Mouse (Mus musculus): ENCODE measurements at regions not wholly inside any gene's neighbourhood (a gene's known extent, or its start where the extent isn't known, plus 50 kb on each side); places are given as distances from the start of the nearest gene placed in this dataset.

DNA sequence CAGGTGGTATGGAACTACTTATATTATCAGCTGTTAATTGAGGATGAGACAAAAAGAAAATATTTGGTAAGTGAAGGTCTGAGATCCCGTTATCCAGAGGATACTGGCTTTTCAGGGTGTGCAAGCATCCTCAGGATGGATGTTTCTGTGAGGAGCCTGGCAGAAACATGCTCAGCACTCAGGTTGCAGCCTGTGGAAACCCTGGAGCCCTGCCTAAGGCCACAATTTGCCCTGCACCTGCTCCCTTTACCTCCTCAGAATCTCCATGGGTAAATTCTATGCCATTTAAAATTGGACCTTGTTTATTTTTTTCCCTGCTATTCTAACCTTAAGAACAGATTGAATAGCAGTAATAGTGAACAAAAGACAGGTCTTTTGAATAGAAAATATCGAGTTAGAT, 201.3 kb downstream of the Drd1 start:
- Histone ChIP-seq H3K36me3 (ENCODE audit: control insufficient read depth, insufficient read depth, low read length) (no peaks in the 10 kb centered on the region), H3K4me1 (ENCODE audit: control insufficient read depth, insufficient read depth, low read length) (no peaks in the 10 kb centered on the region), H3K9me3 (ENCODE audit: control insufficient read depth, low read length) (no peaks in the 10 kb centered on the region), H3K27ac (replicated peaks; ENCODE audit: low read depth, low read length) (no peak overlapping the region), H3K9ac (ENCODE audit: low read length) (no peak overlapping the region), H3K4me3 (ENCODE audit: low read depth, low read length) (no peak overlapping the region), H3K4me2 (ENCODE audit: low read depth, severe bottlenecking) (no peak overlapping the region), H3K27me3 (ENCODE audit: control insufficient read depth, insufficient read depth, low read length) (no peaks in the 10 kb centered on the region)
- DNase-seq (ENCODE audit: low spot score) (no peak), ATAC-seq (ENCODE audit: insufficient number of reproducible peaks, low FRiP score, low TSS enrichment, low read depth) (no peak)
- 76% methylated on average over 2 of the region's 2 CpGs for WGBS

DNA sequence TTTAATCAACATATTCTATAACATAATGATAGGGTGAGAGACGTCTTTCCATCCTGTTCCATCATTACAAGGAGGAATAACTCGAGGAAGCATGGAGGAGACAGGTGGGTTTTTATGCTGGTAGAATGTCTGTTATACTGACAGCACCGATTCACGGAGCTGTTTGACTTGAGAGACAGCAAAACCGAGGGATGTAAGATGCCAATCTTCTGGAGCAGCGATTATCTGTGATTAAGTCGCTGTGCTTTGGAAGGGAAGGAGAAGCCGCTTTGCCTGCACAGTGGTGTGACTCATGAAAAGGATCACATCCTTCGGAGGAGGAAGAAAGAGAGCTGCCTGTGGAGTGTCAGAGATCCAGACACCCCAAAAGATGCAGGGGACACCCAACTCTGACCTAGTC, 205.4 kb downstream of the Drd1 start:
- H3K9me3 ChIP-seq (ENCODE audit: control insufficient read depth, low read length): no peaks in the 10 kb centered on the region
- no peak for ATAC-seq (ENCODE audit: insufficient number of reproducible peaks, low FRiP score, low TSS enrichment, low read depth)
- no peak overlapping the region for H3K4me3 ChIP-seq (ENCODE audit: low read depth, low read length)
- no peak overlapping the region for H3K4me2 ChIP-seq (ENCODE audit: low read depth, severe bottlenecking)
- DNase-seq (ENCODE audit: low spot score): no peak
- no peaks in the 10 kb centered on the region for H3K36me3 ChIP-seq (ENCODE audit: control insufficient read depth, insufficient read depth, low read length)
- no peak overlapping the region for H3K27ac ChIP-seq (replicated peaks; ENCODE audit: low read depth, low read length)
- 87% methylated on average over 9 of the region's 9 CpGs for WGBS
- H3K9ac ChIP-seq (ENCODE audit: low read length): no peak overlapping the region
- no peaks in the 10 kb centered on the region for H3K4me1 ChIP-seq (ENCODE audit: control insufficient read depth, insufficient read depth, low read length)
- H3K27me3 ChIP-seq (ENCODE audit: control insufficient read depth, insufficient read depth, low read length): no peaks in the 10 kb centered on the region

DNA sequence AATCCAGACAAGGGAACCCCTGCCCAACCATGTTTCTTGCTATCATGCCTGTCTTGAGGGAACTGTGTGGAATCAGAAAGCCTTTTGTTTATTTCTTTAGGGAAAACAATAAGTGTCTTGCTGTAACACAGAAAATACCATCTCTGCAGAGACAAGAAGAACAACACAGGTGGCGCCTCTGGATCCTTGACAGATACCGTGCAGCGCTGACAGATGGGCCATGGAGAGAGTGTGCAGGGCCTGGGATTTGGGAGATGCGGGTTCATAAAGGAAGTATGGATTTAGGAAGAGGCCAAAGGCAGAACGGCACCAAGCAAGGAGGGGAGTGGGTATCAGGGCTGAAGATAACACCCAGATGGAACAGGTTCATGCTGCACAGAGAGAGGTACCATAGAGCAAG, 209.3 kb downstream of the Drd1 start:
- Histone ChIP-seq H3K27ac (replicated peaks; ENCODE audit: low read depth, low read length) (no peak overlapping the region), H3K4me2 (ENCODE audit: low read depth, severe bottlenecking) (no peak overlapping the region), H3K36me3 (ENCODE audit: control insufficient read depth, insufficient read depth, low read length) (no peaks in the 10 kb centered on the region), H3K9ac (ENCODE audit: low read length) (no peak overlapping the region), H3K27me3 (ENCODE audit: control insufficient read depth, insufficient read depth, low read length) (no peaks in the 10 kb centered on the region), H3K4me1 (ENCODE audit: control insufficient read depth, insufficient read depth, low read length) (no peaks in the 10 kb centered on the region), H3K4me3 (ENCODE audit: low read depth, low read length) (no peak overlapping the region), H3K9me3 (ENCODE audit: control insufficient read depth, low read length) (no peaks in the 10 kb centered on the region)
- DNase-seq (ENCODE audit: low spot score) (no peak), ATAC-seq (ENCODE audit: insufficient number of reproducible peaks, low FRiP score, low TSS enrichment, low read depth) (no peak)
- WGBS: 86% methylated on average over 5 of the region's 5 CpGs

DNA sequence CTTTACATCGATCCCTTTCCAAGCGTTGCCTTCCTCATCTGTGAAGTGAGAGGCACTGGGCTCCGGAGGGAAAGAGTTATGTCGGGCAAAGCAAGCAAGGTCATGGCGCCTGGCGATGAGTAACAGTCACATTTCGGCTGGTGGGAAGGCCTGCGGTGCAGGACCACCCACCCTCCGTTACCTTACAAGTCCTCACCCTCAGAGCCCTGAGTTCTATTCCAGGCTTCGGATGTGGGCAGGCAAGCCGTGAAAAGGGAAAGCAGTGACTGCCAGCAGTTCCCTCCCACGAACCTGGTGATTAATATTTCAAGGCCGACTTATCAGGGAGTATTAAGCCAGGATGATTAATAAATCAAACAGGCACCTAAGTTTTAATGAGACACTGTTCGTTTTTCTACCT, 209.7 kb downstream of the Drd1 start:
- 87% methylated on average over 14 of the region's 14 CpGs for WGBS
- ATAC-seq (ENCODE audit: insufficient number of reproducible peaks, low FRiP score, low TSS enrichment, low read depth): no peak
- Histone ChIP-seq H3K9ac (ENCODE audit: low read length) (no peak overlapping the region), H3K27ac (replicated peaks; ENCODE audit: low read depth, low read length) (no peak overlapping the region), H3K36me3 (ENCODE audit: control insufficient read depth, insufficient read depth, low read length) (no peaks in the 10 kb centered on the region), H3K4me2 (ENCODE audit: low read depth, severe bottlenecking) (no peak overlapping the region), H3K4me1 (ENCODE audit: control insufficient read depth, insufficient read depth, low read length) (no peaks in the 10 kb centered on the region), H3K4me3 (ENCODE audit: low read depth, low read length) (no peak overlapping the region), H3K9me3 (ENCODE audit: control insufficient read depth, low read length) (no peaks in the 10 kb centered on the region), H3K27me3 (ENCODE audit: control insufficient read depth, insufficient read depth, low read length) (no peaks in the 10 kb centered on the region)
- no peak for DNase-seq (ENCODE audit: low spot score)

DNA sequence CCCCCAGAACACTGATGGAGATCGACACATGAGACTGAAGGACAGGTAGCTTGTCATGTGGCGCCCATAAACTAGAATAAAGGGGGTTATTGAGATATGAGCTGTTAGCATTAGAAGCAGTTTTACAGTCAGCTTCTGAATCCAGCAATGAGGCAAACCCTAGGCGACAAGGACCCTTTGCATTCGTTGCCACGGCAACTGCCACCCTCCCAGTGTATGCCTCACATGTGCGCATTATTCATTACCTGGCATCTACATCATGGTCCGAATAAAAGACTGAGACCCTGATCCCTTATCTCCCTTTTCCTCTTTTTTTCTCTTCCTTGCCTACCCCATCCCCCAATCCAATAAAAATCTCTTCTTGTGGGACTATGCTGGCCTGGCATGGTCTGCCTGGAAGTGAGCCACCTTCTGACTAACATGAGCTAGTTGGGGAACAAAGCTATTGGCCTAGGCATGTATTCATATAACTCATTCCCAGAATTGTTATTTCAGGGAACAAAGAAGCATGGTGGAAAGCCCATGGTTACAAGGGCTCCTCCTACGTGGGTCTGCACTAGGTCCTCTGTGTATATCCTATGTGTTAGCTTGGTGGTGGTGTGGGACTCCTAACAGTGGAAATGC, 229.4 kb downstream of the Drd1 start:
- Histone ChIP-seq H3K9me3 (ENCODE audit: control insufficient read depth, low read length) (no peaks in the 10 kb centered on the region), H3K4me3 (ENCODE audit: low read depth, low read length) (no peak overlapping the region), H3K36me3 (ENCODE audit: control insufficient read depth, insufficient read depth, low read length) (no peaks in the 10 kb centered on the region), H3K4me1 (ENCODE audit: control insufficient read depth, insufficient read depth, low read length) (no peaks in the 10 kb centered on the region), H3K4me2 (ENCODE audit: low read depth, severe bottlenecking) (no peak overlapping the region), H3K27ac (replicated peaks; ENCODE audit: low read depth, low read length) (no peak overlapping the region), H3K27me3 (ENCODE audit: control insufficient read depth, insufficient read depth, low read length) (no peaks in the 10 kb centered on the region), H3K9ac (ENCODE audit: low read length) (no peak overlapping the region)
- no peak for ATAC-seq (ENCODE audit: insufficient number of reproducible peaks, low FRiP score, low TSS enrichment, low read depth)
- DNase-seq (ENCODE audit: low spot score): no peak
- 71% methylated on average over 8 of the region's 8 CpGs for WGBS

DNA sequence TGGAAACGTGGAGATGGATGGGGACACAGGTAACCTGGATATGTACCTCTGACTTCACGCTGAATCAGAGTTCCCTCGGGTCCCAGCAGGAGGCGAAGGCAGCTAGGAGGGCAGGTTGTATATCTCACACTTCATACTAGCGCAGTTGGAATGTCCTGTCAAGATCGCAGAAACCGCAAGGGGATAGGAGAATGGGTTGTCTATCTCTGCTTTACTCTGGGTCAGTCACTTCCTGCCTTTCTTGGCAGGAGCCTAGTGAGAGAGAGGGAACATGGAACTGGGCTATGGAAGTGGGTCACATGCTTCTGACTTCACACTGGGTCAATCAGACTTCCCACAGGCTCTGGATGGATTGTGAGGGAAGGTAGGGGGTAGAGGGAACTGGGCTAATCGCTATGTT, 233.4 kb downstream of the Drd1 start:
- no peak overlapping the region for H3K4me3 ChIP-seq (ENCODE audit: low read depth, low read length)
- no peak overlapping the region for H3K4me2 ChIP-seq (ENCODE audit: low read depth, severe bottlenecking)
- H3K9me3 ChIP-seq (ENCODE audit: control insufficient read depth, low read length): no peaks in the 10 kb centered on the region
- H3K27me3 ChIP-seq (ENCODE audit: control insufficient read depth, insufficient read depth, low read length): 0 out of 2 replicates have a peak, but pooled peaks cover under 1% of the 10 kb centered on the region
- ATAC-seq (ENCODE audit: insufficient number of reproducible peaks, low FRiP score, low TSS enrichment, low read depth) (no peak), DNase-seq (ENCODE audit: low spot score) (no peak)
- no peaks in the 10 kb centered on the region for H3K36me3 ChIP-seq (ENCODE audit: control insufficient read depth, insufficient read depth, low read length)
- H3K27ac ChIP-seq (replicated peaks; ENCODE audit: low read depth, low read length): no peak overlapping the region
- no peaks in the 10 kb centered on the region for H3K4me1 ChIP-seq (ENCODE audit: control insufficient read depth, insufficient read depth, low read length)
- 80% methylated on average over 8 of the region's 8 CpGs for WGBS
- no peak overlapping the region for H3K9ac ChIP-seq (ENCODE audit: low read length)

DNA sequence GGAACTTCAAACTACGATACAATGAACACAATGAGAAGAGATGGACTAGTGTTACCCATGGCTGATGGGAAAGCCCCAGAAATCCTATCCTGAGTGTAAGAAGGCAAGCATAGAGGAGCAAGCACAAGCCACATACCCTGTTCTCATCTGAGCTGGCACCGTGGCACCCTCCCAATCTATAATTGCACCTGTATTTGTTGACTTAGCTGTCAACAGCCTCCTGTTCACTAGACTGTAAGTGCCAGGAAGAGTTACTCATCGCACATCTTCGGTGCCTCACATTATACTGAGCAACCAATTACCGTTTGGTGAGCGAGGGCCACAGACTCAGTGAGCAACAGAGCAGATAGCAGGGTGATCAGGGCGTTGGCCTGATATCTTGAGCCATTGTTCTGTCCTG, 239.9 kb downstream of the Drd1 start:
- H3K36me3 ChIP-seq (ENCODE audit: control insufficient read depth, insufficient read depth, low read length): no peaks in the 10 kb centered on the region
- DNase-seq (ENCODE audit: low spot score): no peak
- WGBS: 90% methylated on average over 7 of the region's 7 CpGs
- no peaks in the 10 kb centered on the region for H3K4me1 ChIP-seq (ENCODE audit: control insufficient read depth, insufficient read depth, low read length)
- no peak overlapping the region for H3K4me2 ChIP-seq (ENCODE audit: low read depth, severe bottlenecking)
- no peak overlapping the region for H3K4me3 ChIP-seq (ENCODE audit: low read depth, low read length)
- no peak overlapping the region for H3K9ac ChIP-seq (ENCODE audit: low read length)
- no peaks in the 10 kb centered on the region for H3K9me3 ChIP-seq (ENCODE audit: control insufficient read depth, low read length)
- H3K27ac ChIP-seq (replicated peaks; ENCODE audit: low read depth, low read length): no peak overlapping the region
- peaks cover 13% of the 10 kb centered on the region for H3K27me3 ChIP-seq (ENCODE audit: control insufficient read depth, insufficient read depth, low read length)
- no peak for ATAC-seq (ENCODE audit: insufficient number of reproducible peaks, low FRiP score, low TSS enrichment, low read depth)

DNA sequence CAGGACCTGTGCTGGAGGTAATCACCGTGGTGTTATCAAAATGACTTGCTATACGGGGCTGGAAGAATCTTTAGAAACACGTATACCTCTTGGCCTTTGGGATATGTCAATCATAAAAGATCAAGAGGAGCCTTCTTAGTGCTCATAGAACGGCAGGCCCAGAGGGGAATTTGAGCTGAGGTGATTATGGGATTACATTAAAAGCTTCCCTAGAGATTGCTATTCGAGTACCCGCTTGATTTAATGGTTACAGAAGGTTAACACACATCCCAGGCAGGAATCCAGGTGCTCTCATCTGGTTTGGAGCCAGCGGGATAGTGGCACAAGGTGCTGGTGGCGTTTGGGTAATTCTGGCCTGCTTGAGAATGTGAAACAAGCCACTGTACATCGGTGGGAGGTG, 241.4 kb downstream of the Drd1 start:
- Histone ChIP-seq H3K4me1 (ENCODE audit: control insufficient read depth, insufficient read depth, low read length) (no peaks in the 10 kb centered on the region), H3K27me3 (ENCODE audit: control insufficient read depth, insufficient read depth, low read length) (peaks cover 23% of the 10 kb centered on the region), H3K4me2 (ENCODE audit: low read depth, severe bottlenecking) (no peak overlapping the region), H3K4me3 (ENCODE audit: low read depth, low read length) (no peak overlapping the region), H3K36me3 (ENCODE audit: control insufficient read depth, insufficient read depth, low read length) (no peaks in the 10 kb centered on the region), H3K9ac (ENCODE audit: low read length) (no peak overlapping the region), H3K27ac (replicated peaks; ENCODE audit: low read depth, low read length) (no peak overlapping the region), H3K9me3 (ENCODE audit: control insufficient read depth, low read length) (no peaks in the 10 kb centered on the region)
- ATAC-seq (ENCODE audit: insufficient number of reproducible peaks, low FRiP score, low TSS enrichment, low read depth): no peak
- no peak for DNase-seq (ENCODE audit: low spot score)
- 39% methylated on average over 9 of the region's 9 CpGs for WGBS

DNA sequence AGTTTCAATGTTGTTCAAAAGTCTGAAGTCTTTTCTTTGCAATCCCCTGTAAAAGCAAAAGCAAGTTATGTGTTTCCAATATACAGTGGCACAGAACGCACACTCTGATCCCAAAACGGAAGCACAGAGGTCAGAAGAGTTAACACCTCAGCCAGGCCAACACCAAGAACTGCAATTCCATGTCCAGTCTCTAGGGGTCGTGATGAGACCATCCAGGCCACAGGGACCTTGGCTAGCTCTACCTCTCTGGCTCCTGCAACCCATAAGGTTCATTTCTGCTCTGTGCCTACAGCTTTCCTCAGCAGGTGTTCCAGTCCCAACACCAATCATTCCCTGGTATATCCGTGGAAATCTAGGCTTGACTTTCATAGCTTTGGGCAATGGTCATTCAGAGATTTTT, 243.6 kb downstream of the Drd1 start:
- Histone ChIP-seq H3K4me3 (ENCODE audit: low read depth, low read length) (no peak overlapping the region), H3K9ac (ENCODE audit: low read length) (no peak overlapping the region), H3K36me3 (ENCODE audit: control insufficient read depth, insufficient read depth, low read length) (no peaks in the 10 kb centered on the region), H3K9me3 (ENCODE audit: control insufficient read depth, low read length) (no peaks in the 10 kb centered on the region), H3K4me2 (ENCODE audit: low read depth, severe bottlenecking) (no peak overlapping the region), H3K27me3 (ENCODE audit: control insufficient read depth, insufficient read depth, low read length) (peaks cover 30% of the 10 kb centered on the region), H3K27ac (replicated peaks; ENCODE audit: low read depth, low read length) (no peak overlapping the region), H3K4me1 (ENCODE audit: control insufficient read depth, insufficient read depth, low read length) (peaks cover 11% of the 10 kb centered on the region)
- WGBS: 24% methylated on average over 4 of the region's 4 CpGs
- DNase-seq (ENCODE audit: low spot score) (peak; percentile 72), ATAC-seq (ENCODE audit: insufficient number of reproducible peaks, low FRiP score, low TSS enrichment, low read depth) (no peak)
